Mouse (Mus musculus) kidney, adult 18-20 months (tissue): Measurements from ENCODE around the gene D430042O09Rik.
"Not testable (repeated sequence)": the region's sequence is repeated elsewhere in the genome, so short reads cannot be mapped to it uniquely, and the experiment has no call there.

ENCODE experiments used
- DNase-seq: peaks from one replicate; pipeline ENCODE4 v3.0.0; 2021

Gene D430042O09Rik

GRCm38 (mm10) chr7:125707593-125708022, at the start of gene D430042O09Rik, which contains the start of gene Gtf3c1:
Gene D430042O09Rik (plus strand): TSS chr7:125707888.
Gene Gtf3c1 (minus strand): TSS chr7:125707780.
- peak; percentile 100 for DNase-seq

- no peak for DNase-seq
These were observed 44.0 kb upstream of the D430042O09Rik start for GRCm38 (mm10) chr7:125663654-125664053.

- no peak for DNase-seq
These were observed 36.8 kb upstream of the D430042O09Rik start for GRCm38 (mm10) chr7:125670865-125671264.

- DNase-seq: no peak
These were observed 36.3 kb upstream of the D430042O09Rik start for GRCm38 (mm10) chr7:125671396-125671795.

GRCm38 (mm10) chr7:125674916-125675315, 32.8 kb upstream of the D430042O09Rik start:
- DNase-seq: peak; percentile 59

GRCm38 (mm10) chr7:125678756-125679155, 28.9 kb upstream of the D430042O09Rik start:
- DNase-seq: peak; percentile 11

- no peak for DNase-seq
These were observed 27.8 kb upstream of the D430042O09Rik start for GRCm38 (mm10) chr7:125679936-125680335.

GRCm38 (mm10) chr7:125690516-125690915, 17.2 kb upstream of the D430042O09Rik start:
- no peak for DNase-seq

- no peak for DNase-seq
These were observed 13.6 kb upstream of the D430042O09Rik start for GRCm38 (mm10) chr7:125694056-125694455.

GRCm38 (mm10) chr7:125702791-125703190, 4.9 kb upstream of the D430042O09Rik start:
- no peak for DNase-seq

- no peak for DNase-seq
These were observed 502 bp upstream of the D430042O09Rik start for GRCm38 (mm10) chr7:125707186-125707585.

GRCm38 (mm10) chr7:125708100-125708499, 412 bp downstream of the D430042O09Rik start:
- DNase-seq: no peak

- DNase-seq: not testable (repeated sequence)
These were observed 5.9 kb downstream of the D430042O09Rik start for GRCm38 (mm10) chr7:125713542-125714055.

GRCm38 (mm10) chr7:125714803-125715202, 7.1 kb downstream of the D430042O09Rik start:
- no peak for DNase-seq

GRCm38 (mm10) chr7:125716724-125717123, 9.0 kb downstream of the D430042O09Rik start:
- DNase-seq: no peak

- no peak for DNase-seq
These were observed 9.9 kb downstream of the D430042O09Rik start for GRCm38 (mm10) chr7:125717612-125718011.

- DNase-seq: no peak
These were observed 12.7 kb downstream of the D430042O09Rik start for GRCm38 (mm10) chr7:125720370-125720769.

- DNase-seq: no peak
These were observed 13.3 kb downstream of the D430042O09Rik start for GRCm38 (mm10) chr7:125721033-125721432.

- DNase-seq: no peak
These were observed 14.4 kb downstream of the D430042O09Rik start for GRCm38 (mm10) chr7:125722127-125722526.

- no peak for DNase-seq
These were observed 15.7 kb downstream of the D430042O09Rik start for GRCm38 (mm10) chr7:125723189-125723972.

- DNase-seq: no peak
These were observed 24.0 kb downstream of the D430042O09Rik start for GRCm38 (mm10) chr7:125731679-125732078.

GRCm38 (mm10) chr7:125733791-125734190, 26.1 kb downstream of the D430042O09Rik start:
- DNase-seq: no peak

GRCm38 (mm10) chr7:125736366-125737015, 28.8 kb downstream of the D430042O09Rik start:
- peak; percentile 43 for DNase-seq

GRCm38 (mm10) chr7:125740521-125740920, 32.8 kb downstream of the D430042O09Rik start:
- no peak for DNase-seq
